Mouse (Mus musculus): ENCODE results near the gene Akap3. TPM values are rescaled to one million over a fixed set of nuclear protein-coding genes. Genes with fewer than 3 reads are reported as not detected.

Gene Akap3
- polyA plus RNA-seq, 1 experiment from 2014 or later = not detected

DNA sequence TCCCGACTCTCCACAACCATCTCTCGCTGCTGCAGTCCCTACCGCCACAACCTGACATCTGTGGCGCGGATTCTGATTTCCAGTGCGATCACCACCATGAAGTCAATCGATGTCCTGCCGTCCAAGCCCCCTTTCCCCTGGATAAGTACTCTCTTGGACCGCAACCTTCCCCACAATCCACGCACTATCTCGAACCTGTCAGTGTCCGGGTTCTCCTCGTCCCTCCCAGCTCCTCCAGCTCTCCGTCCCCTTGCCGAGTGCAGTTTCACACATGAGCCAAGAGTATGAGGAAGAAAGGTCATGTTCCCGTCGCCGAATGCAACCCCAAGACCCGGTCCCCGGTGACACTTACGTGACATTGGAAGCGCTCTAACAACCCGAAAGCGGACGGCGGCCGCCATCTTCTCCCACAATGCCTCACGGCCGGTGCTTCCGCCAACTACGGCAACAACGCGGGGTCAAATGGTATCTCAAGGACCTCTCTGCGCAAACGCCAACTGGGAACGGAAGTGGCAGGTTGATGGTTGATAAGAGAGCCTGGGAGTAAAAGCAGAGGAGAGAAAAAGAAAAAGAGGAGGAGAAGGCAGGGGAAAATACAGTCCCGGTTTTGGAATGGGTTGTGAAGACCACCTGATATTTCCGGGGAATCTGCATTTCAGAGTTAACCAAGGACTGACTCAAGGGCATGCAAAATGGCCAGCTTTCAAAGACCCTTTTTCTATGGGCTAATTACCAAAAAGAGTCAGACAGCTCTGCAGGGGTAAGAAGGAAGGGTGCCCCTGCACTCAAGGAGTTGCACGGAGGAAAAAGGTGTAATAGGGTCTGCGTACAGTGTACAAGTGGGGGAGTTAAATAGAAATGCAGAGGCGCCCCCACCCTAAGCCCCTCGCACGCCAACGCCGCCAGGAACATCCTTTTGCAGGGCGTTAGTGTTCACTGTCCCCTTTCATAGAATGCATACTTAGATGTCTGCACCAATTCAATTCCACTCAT, 3.9 kb upstream of the Akap3 start, which contains the start of gene Ndufa9:
Ndufa9 (minus strand) TSS at position 425 of the 993 bp plus-strand sequence.
- no peaks in the 10 kb centered on the region for H3K27me3 ChIP-seq (replicated peaks; ENCODE audit: control insufficient read depth, insufficient read depth, low read length)
- H3K27ac ChIP-seq (replicated peaks; ENCODE audit: low read depth, low read length) = peak within 1 kb of the TSS; percentile 7; the same call in 1 of the 2 replicates
- H3K9ac ChIP-seq (ENCODE audit: low read depth, low read length) = peak within 1 kb of the TSS; percentile 85
- peak; percentile 90 for ATAC-seq (ENCODE audit: low read depth)
- WGBS = 7% methylated on average over 46 of the region's 46 CpGs
- peak within 1 kb of the TSS; percentile 84 for H3K4me3 ChIP-seq (ENCODE audit: low read depth, low read length)
- H3K4me2 ChIP-seq (ENCODE audit: low read depth, low read length) = peak within 1 kb of the TSS; percentile 87
- H3K36me3 ChIP-seq (ENCODE audit: control insufficient read depth, insufficient read depth, low read length) = peaks cover 4% of the 10 kb centered on the region; the same call in 1 of the 2 replicates
- peaks cover 15% of the 10 kb centered on the region for H3K4me1 ChIP-seq (ENCODE audit: control insufficient read depth, insufficient read depth, low read length)
- DNase-seq (ENCODE audit: low spot score) = peak; percentile 96
- no peaks in the 10 kb centered on the region for H3K9me3 ChIP-seq (ENCODE audit: control insufficient read depth, low read length)

- H3K27me3 ChIP-seq (replicated peaks; ENCODE audit: control insufficient read depth, insufficient read depth, low read length) = no peaks in the 10 kb centered on the region
- H3K4me2 ChIP-seq (ENCODE audit: low read depth, low read length) = no peak overlapping the region
- no peaks in the 10 kb centered on the region for H3K4me1 ChIP-seq (ENCODE audit: control insufficient read depth, insufficient read depth, low read length)
- no peaks in the 10 kb centered on the region for H3K9me3 ChIP-seq (ENCODE audit: control insufficient read depth, low read length)
- H3K9ac ChIP-seq (ENCODE audit: low read depth, low read length) = no peak overlapping the region
- no peak overlapping the region for H3K27ac ChIP-seq (replicated peaks; ENCODE audit: low read depth, low read length)
- ATAC-seq (ENCODE audit: low read depth) = no peak
- DNase-seq (ENCODE audit: low spot score) = no peak
- H3K4me3 ChIP-seq (ENCODE audit: low read depth, low read length) = no peak overlapping the region
- no peaks in the 10 kb centered on the region for H3K36me3 ChIP-seq (ENCODE audit: control insufficient read depth, insufficient read depth, low read length)
- WGBS = 77% methylated on average over 8 of the region's 8 CpGs
Observed at GRCm38 (mm10) chr6:126877118-126877517, 24.2 kb downstream of the Akap3 start.

- DNase-seq (ENCODE audit: low spot score) = peak; percentile 4
- WGBS = 67% methylated on average over 4 of the region's 5 CpGs
- no peaks in the 10 kb centered on the region for H3K27me3 ChIP-seq (replicated peaks; ENCODE audit: control insufficient read depth, insufficient read depth, low read length)
- H3K27ac ChIP-seq (replicated peaks; ENCODE audit: low read depth, low read length) = no peak overlapping the region
- no peaks in the 10 kb centered on the region for H3K36me3 ChIP-seq (ENCODE audit: control insufficient read depth, insufficient read depth, low read length)
- H3K4me1 ChIP-seq (ENCODE audit: control insufficient read depth, insufficient read depth, low read length) = no peaks in the 10 kb centered on the region
- no peak for ATAC-seq (ENCODE audit: low read depth)
- no peak overlapping the region for H3K4me3 ChIP-seq (ENCODE audit: low read depth, low read length)
- no peaks in the 10 kb centered on the region for H3K9me3 ChIP-seq (ENCODE audit: control insufficient read depth, low read length)
- no peak overlapping the region for H3K9ac ChIP-seq (ENCODE audit: low read depth, low read length)
- no peak overlapping the region for H3K4me2 ChIP-seq (ENCODE audit: low read depth, low read length)
Observed at GRCm38 (mm10) chr6:126907378-126907777, 54.5 kb downstream of the Akap3 start.

DNA sequence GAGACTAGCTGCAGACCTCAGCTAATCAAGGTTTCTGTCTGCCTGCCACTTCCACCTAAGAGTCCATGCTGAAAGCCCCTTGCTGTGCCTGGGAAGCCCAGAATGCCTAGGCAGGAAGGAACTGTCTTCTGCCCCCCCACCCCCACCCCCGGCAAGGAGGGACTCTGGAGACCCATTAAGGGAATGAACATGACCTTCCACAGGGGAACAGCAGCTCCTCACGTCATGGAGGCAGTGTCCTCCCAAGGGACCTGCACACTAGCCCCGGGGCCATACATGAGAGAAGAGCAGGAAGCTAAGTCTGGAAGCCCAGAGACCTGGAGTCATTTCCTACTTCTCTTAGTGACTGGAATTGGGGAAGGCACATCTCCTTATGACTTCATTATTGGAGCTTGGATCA, 55.0 kb downstream of the Akap3 start:
- H3K4me1 ChIP-seq (ENCODE audit: control insufficient read depth, insufficient read depth, low read length) = no peaks in the 10 kb centered on the region
- DNase-seq (ENCODE audit: low spot score) (peak; percentile 6), ATAC-seq (ENCODE audit: low read depth) (no peak)
- no peak overlapping the region for H3K27ac ChIP-seq (replicated peaks; ENCODE audit: low read depth, low read length)
- H3K9ac ChIP-seq (ENCODE audit: low read depth, low read length) = no peak overlapping the region
- H3K4me2 ChIP-seq (ENCODE audit: low read depth, low read length) = no peak overlapping the region
- H3K36me3 ChIP-seq (ENCODE audit: control insufficient read depth, insufficient read depth, low read length) = no peaks in the 10 kb centered on the region
- WGBS = 60% methylated on average over 3 of the region's 3 CpGs
- H3K9me3 ChIP-seq (ENCODE audit: control insufficient read depth, low read length) = no peaks in the 10 kb centered on the region
- H3K4me3 ChIP-seq (ENCODE audit: low read depth, low read length) = no peak overlapping the region
- no peaks in the 10 kb centered on the region for H3K27me3 ChIP-seq (replicated peaks; ENCODE audit: control insufficient read depth, insufficient read depth, low read length)

GRCm38 (mm10) chr6:126910727-126911126, 57.8 kb downstream of the Akap3 start:
- Histone ChIP-seq H3K9ac (ENCODE audit: low read depth, low read length) (no peak overlapping the region), H3K27ac (replicated peaks; ENCODE audit: low read depth, low read length) (no peak overlapping the region), H3K4me1 (ENCODE audit: control insufficient read depth, insufficient read depth, low read length) (no peaks in the 10 kb centered on the region), H3K4me2 (ENCODE audit: low read depth, low read length) (no peak overlapping the region), H3K27me3 (replicated peaks; ENCODE audit: control insufficient read depth, insufficient read depth, low read length) (no peaks in the 10 kb centered on the region), H3K4me3 (ENCODE audit: low read depth, low read length) (no peak overlapping the region), H3K9me3 (ENCODE audit: control insufficient read depth, low read length) (no peaks in the 10 kb centered on the region), H3K36me3 (ENCODE audit: control insufficient read depth, insufficient read depth, low read length) (no peaks in the 10 kb centered on the region)
- WGBS = 74% methylated on average over 4 of the region's 4 CpGs
- DNase-seq (ENCODE audit: low spot score) = no peak
- no peak for ATAC-seq (ENCODE audit: low read depth)

DNA sequence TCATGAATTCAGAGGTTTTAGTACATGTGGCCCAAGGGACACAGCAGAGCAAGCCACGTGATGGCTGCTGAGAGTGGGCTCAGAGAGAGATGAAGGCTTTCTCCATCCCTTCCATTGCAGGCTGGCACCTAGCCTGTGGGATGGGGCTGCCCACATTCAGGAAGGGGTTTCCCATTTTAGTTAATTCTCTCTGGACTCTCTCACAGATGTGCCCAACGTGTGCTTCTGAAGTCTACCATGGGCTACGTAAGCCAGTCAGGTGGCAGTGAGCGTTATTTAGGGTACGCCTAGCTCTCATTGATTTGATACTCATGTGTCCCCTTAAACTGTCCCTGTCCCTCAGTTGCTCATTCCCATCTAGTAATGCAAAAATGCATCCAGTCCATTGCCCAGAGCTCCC, 62.0 kb downstream of the Akap3 start:
- 81% methylated on average over 5 of the region's 5 CpGs for WGBS
- Histone ChIP-seq H3K4me2 (ENCODE audit: low read depth, low read length) (no peak overlapping the region), H3K36me3 (ENCODE audit: control insufficient read depth, insufficient read depth, low read length) (no peaks in the 10 kb centered on the region), H3K4me1 (ENCODE audit: control insufficient read depth, insufficient read depth, low read length) (no peaks in the 10 kb centered on the region), H3K27ac (replicated peaks; ENCODE audit: low read depth, low read length) (no peak overlapping the region), H3K27me3 (replicated peaks; ENCODE audit: control insufficient read depth, insufficient read depth, low read length) (no peaks in the 10 kb centered on the region), H3K9me3 (ENCODE audit: control insufficient read depth, low read length) (no peaks in the 10 kb centered on the region), H3K9ac (ENCODE audit: low read depth, low read length) (no peak overlapping the region), H3K4me3 (ENCODE audit: low read depth, low read length) (no peak overlapping the region)
- DNase-seq (ENCODE audit: low spot score) (no peak), ATAC-seq (ENCODE audit: low read depth) (no peak)

GRCm38 (mm10) chr6:126921111-126921881, 68.4 kb downstream of the Akap3 start, which contains the start of gene Dyrk4:
TSS of gene Dyrk4 (minus strand) at chr6:126921839.
- no peaks in the 10 kb centered on the region for H3K27me3 ChIP-seq (replicated peaks; ENCODE audit: control insufficient read depth, insufficient read depth, low read length)
- DNase-seq (ENCODE audit: low spot score) (peak; percentile 45), ATAC-seq (ENCODE audit: low read depth) (peak; percentile 33)
- peak within 1 kb of the TSS; percentile 13 for H3K4me3 ChIP-seq (ENCODE audit: low read depth, low read length)
- peaks cover 37% of the 10 kb centered on the region; the same call in 1 of the 2 replicates for H3K36me3 ChIP-seq (ENCODE audit: control insufficient read depth, insufficient read depth, low read length)
- no peaks in the 10 kb centered on the region for H3K9me3 ChIP-seq (ENCODE audit: control insufficient read depth, low read length)
- H3K4me1 ChIP-seq (ENCODE audit: control insufficient read depth, insufficient read depth, low read length) = no peaks in the 10 kb centered on the region
- H3K9ac ChIP-seq (ENCODE audit: low read depth, low read length) = peak within 1 kb of the TSS; percentile 15; the same call in 1 of the 2 replicates
- H3K27ac ChIP-seq (replicated peaks; ENCODE audit: low read depth, low read length) = peak within 1 kb of the TSS; percentile 17; the same call in 1 of the 2 replicates
- WGBS = 9% methylated on average over 21 of the region's 21 CpGs
- peak within 1 kb of the TSS; percentile 46 for H3K4me2 ChIP-seq (ENCODE audit: low read depth, low read length)

Measured in embryonic facial prominence, embryonic 14.5 days (tissue).